Mouse (Mus musculus) frontal cortex, adult 2 months (tissue): ENCODE measurements around the gene Tsc22d2. TPM values are rescaled to one million over a fixed set of nuclear protein-coding genes. Genes with fewer than 3 reads are reported as not detected.
A peak's percentile ranks its signal among the peaks of the same experiment; 100 is the strongest.

ENCODE experiments used
- DNase-seq, 2 experiments: peaks; one replicate each; pipeline ENCODE4 v3.0.0; 2022; ENCODE audit warnings: low spot score in 1 of 2; ENCODE audit errors: extremely low spot score in 1 of 2
- polyA plus RNA-seq: library from polyadenylated mRNA; depleted of rRNA; stranded (reverse); fragments of >200 nt; gene quantifications from 2 replicates; pipeline ENCODE4 v1.2.3, GENCODE M21; 2012; rRNA removed

Tsc22d2 gene
- polyA plus RNA-seq, result 11.0 and 12.0 TPM in 2 replicates

DNA sequence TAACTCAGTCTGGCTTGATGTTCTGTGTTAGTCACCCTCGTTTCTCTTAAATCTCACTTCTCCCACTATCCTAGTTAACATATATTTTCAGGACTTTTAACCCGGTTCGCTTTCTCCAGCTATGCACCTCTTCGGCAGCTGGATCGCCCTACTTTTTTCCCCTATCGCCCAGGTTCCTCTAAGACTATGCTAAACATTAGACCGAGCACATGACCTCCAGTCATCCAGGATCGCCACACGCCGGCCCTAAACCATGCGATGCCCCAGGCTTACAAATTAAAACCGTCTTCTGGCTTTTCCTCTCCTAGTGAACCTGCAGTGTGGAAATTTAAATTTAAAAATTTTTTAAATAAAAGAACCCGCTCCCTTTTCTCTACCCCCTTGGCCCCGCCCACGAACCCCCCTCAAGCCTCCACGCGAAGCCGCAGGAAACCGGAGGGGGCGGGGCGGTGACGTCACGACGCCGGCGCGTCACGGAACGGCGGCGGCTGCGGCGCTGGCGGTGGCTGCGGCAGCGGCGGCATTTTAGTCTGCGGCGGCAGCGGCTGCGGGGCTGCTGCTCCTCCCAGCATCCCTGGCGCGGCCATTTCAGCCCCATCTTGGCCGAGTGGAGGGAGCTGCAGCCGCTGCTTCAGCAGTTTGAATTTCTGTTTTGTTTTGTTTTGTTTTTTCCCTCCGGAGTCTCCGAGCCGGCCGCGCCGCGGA, at the start of gene Tsc22d2:
Tsc22d2 (plus strand) TSS at position 482 of the 705 bp plus-strand sequence.
- DNase-seq, result peak; percentile 84 to 98

- no peak for DNase-seq
Observed at GRCm38 (mm10) chr3:58366756-58367155, 47.8 kb upstream of the Tsc22d2 start.

GRCm38 (mm10) chr3:58370811-58371210, 43.7 kb upstream of the Tsc22d2 start:
- DNase-seq, result no peak

DNA sequence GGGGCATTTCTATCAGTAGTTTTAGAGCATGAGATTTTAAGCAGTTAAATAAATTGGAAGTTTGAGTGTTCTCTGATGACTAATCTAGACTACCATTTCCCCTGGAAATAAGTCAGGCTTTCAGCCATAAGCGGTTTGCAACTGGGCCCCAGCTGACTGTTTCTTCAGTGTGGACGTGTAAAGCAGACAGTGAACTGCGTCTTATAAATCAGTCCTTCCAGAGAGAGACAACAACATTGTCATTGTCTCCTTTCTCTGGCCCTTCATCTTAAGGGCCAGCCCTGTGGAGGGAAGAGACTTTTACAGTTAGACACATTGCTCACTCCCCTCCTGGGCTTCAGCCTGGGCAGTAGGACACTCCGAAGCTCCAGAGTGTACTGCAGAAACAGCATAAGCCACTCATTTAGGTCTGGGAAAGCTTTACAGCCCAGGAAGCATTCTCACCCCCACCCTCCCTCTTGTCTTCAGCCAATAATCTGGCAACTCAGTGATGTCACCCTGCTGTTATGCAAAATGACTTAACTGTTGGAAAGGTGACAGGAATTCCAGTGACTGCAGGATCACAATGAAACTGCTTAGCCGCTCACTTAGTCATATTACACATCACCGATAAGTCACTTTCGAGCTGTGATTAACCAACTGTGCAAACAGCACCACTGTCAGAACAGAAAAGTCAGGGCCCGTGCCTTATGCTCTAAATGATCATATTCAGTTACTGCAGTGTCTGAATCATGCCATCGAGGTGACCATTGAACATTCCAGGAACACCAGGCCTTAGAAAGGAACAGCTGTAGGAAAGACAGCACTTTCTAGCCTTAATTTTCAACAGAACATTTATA, 42.2 kb upstream of the Tsc22d2 start:
- DNase-seq, result peak in 1 of 2 experiments; percentile 54

DNA sequence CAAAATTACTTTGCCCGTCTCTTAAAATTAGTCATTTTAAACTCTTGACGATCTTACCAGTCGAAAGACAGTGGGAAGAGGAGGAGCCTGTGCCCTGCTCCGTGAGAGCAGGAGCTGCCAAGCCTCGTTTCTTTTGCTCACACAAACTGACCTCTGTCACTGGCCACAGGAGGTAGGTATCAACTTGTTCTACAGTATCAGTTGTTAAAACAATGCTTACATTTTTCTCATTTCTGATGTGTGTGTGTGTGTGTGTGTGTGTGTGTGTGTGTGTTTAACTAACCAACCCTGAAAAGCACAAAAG, 41.7 kb upstream of the Tsc22d2 start:
- DNase-seq, result no peak

DNA sequence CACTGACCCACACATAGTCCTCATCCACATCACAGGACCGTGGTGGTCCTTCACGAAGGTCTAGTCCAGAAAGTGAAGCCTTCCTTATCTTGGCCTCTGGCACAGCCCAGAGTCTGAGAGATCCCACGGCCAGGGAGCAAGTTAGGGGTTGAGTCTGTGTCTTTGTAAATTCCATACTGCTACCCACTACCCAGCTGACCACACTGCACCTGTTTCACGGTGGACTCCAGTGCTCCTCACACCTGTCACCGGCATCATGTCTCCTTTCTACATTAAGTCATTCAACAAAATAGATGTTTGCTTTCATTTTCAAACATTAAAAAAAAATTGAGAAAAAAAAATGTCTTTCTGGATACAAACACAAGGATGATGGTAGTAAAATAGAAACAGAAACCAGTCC, 40.2 kb upstream of the Tsc22d2 start:
- DNase-seq, result no peak

- no peak for DNase-seq
Observed at GRCm38 (mm10) chr3:58376713-58377112, 37.8 kb upstream of the Tsc22d2 start.

- no peak for DNase-seq
Observed at GRCm38 (mm10) chr3:58377589-58378134, 36.9 kb upstream of the Tsc22d2 start.

DNA sequence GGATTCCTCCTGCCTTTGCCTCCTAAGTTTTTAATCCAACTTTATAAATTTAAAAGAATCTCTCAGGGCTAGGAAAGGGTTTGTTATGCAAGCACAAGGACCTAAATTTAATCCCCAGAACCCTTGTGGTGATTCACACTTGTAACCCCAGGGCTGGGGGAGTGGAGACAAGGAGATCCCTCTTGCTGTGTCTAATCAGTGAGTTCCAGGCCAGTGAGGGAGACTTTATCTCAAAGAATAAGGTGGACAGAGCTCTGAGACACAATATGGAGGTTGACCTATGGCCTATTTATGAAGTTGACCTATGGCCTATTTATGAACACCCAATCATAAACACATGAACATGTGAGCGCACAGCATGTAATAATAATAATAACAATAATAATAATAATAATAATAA, 31.8 kb upstream of the Tsc22d2 start:
- DNase-seq, result no peak

- DNase-seq, result no peak
Observed at GRCm38 (mm10) chr3:58385060-58385459, 29.5 kb upstream of the Tsc22d2 start.

GRCm38 (mm10) chr3:58388731-58389130, 25.8 kb upstream of the Tsc22d2 start:
- DNase-seq, result no peak

DNA sequence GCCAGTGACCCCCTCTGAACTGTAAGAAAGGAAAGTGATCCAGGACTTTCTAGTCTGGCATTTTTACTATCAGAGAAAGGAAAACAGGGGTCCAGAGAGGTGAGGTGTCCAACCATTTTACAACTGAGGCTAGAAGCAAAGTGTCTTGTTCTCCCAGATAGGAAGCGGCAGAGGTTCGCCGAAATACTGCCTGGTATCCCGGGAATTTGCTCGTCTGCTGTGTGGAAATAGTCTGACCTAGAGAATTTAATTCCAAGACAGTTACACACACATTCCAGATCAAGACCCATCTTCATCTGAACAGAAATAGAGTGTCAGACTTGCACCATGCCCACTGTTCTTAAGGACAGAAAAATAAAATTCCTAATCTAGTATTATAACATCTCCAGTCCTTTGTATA, 16.0 kb upstream of the Tsc22d2 start:
- no peak for DNase-seq

GRCm38 (mm10) chr3:58399931-58400330, 14.6 kb upstream of the Tsc22d2 start:
- DNase-seq, result no peak

- DNase-seq, result no peak
Observed at GRCm38 (mm10) chr3:58411669-58412068, 2.8 kb upstream of the Tsc22d2 start.

DNA sequence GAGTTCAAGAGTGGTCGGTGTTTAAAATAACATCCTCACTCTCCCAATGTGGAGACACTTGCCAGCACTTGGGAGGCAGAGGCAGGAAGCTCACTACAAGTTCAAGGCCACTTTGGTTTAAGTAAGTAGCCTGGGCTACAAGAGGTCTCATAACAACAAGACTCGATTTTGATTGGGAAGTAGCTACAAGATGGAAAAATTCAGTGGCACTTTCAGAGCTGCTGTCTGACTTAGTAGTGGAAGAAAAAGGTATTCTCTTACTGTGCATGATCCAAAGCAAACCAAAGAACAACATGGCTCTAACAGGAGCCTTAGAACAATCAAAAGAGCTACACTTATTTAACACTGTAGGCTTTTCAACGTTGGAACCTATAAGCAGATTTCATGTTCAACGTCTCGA, 844 bp upstream of the Tsc22d2 start:
- no peak for DNase-seq

GRCm38 (mm10) chr3:58414986-58415883, 720 bp downstream of the Tsc22d2 start:
- peak; percentile 14 to 64 for DNase-seq

DNA sequence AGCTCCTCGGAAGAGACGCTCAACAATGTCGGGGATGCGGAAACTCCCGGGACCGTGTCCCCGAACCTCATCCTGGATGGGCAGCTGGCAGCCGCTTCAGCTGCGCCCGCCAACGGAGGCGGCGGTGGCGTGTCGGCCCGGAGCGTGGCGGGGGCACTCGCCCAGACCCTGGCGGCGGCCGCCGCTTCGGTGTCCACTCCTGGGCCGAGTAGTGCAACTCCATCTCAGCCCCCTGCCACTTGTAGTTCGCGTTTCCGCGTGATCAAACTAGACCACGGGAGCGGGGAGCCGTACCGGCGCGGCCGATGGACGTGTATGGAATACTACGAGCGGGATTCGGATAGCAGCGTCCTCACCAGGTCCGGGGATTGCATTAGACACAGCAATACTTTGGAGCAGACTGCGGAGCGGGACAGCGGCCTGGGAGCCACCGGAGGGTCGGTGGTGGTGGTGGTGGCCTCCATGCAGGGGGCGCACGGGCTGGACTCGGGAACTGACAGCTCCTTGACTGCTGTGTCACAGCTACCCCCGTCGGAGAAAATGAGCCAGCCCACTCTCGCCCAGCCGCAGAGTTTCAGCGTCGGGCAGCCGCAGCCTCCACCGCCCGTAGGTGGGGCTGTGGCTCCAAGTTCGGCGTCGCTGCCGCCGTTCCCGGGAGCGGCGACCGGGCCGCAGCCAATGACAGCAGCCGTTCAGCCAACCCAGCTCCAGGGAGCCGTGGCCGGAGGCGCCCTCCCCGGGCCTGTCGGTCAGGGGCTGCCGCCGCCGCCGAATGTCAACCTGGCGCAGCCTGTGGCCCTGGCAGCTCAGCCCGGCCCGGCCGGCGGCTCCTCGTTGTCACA, 1.6 kb downstream of the Tsc22d2 start:
- DNase-seq, result peak; percentile 42 to 76

- peak; percentile 11 to 35 for DNase-seq
Observed at GRCm38 (mm10) chr3:58416726-58417437, 2.4 kb downstream of the Tsc22d2 start.
